Mouse (Mus musculus) stomach, embryonic 14.5 days (tissue): ENCODE measurements around the gene Jak2. TPM values are rescaled to one million over a fixed set of nuclear protein-coding genes. Genes with fewer than 3 reads are reported as not detected.

Experiments used
- ATAC-seq: fragments of 200-750 bp; cut with Nextera tagmentation; 2 replicates; pipeline ENCODE4 v1.8.0; 2017; ENCODE audit warnings: low read depth, moderate TSS enrichment; ENCODE audit not compliant: insufficient number of reproducible peaks, insufficient read depth, low FRiP score
- H3K27ac ChIP-seq: fragments of 300-500 bp; sonication (generic); 2 replicates; pipeline ENCODE4 v1.5.1; 2014; ENCODE audit warnings: mild to moderate bottlenecking, low read length, moderate library complexity, mixed read lengths
- H3K27me3 ChIP-seq: fragments of 300-500 bp; sonication (generic); 2 replicates; pipeline ENCODE4 v1.6.1; 2014; ENCODE audit warnings: low read length, control low read depth, mixed read lengths; ENCODE audit not compliant: control insufficient read depth, insufficient read depth
- H3K36me3 ChIP-seq: fragments of 300-500 bp; sonication (generic); 2 replicates; pipeline ENCODE4 v1.6.1; 2014; ENCODE audit warnings: mild to moderate bottlenecking, control low read depth, low read length, moderate library complexity, mixed read lengths; ENCODE audit not compliant: control insufficient read depth, insufficient read depth
- H3K4me1 ChIP-seq: fragments of 300-500 bp; sonication (generic); 2 replicates; pipeline ENCODE4 v1.6.1; 2014; ENCODE audit warnings: low read length, control low read depth, mixed read lengths; ENCODE audit not compliant: control insufficient read depth, insufficient read depth
- H3K4me2 ChIP-seq: fragments of 300-500 bp; sonication (generic); replicated peaks from 2 replicates; pipeline ENCODE4 v1.6.1; 2014; ENCODE audit warnings: low read depth, low read length, control low read depth
- H3K4me3 ChIP-seq: fragments of 300-500 bp; sonication (generic); 2 replicates; pipeline ENCODE4 v1.5.1; 2014; ENCODE audit warnings: low read depth, low read length, control low read depth
- H3K9ac ChIP-seq: fragments of 300-500 bp; sonication (generic); replicated peaks from 2 replicates; pipeline ENCODE4 v1.6.1; 2014; ENCODE audit warnings: low read depth, mild to moderate bottlenecking, control low read depth, low read length, moderate library complexity, mixed read lengths
- H3K9me3 ChIP-seq: fragments of 300-500 bp; sonication (generic); 2 replicates; pipeline ENCODE4 v1.6.1; 2016; ENCODE audit warnings: low read depth, low read length, control low read depth; ENCODE audit not compliant: control insufficient read depth
- WGBS: fragments of 180-500 bp; shearing (Covaris S2); extraction: QIAGEN DNeasy Blood & Tissue Kit; methylation state at CpG from one replicate; pipeline ENCODE4 v1.1.7; 2014; 5-methylcytosine and 5-hydroxymethylcytosine counted together
- polyA plus RNA-seq: library from polyadenylated mRNA; unstranded; fragments of >200 nt; fragmentation: Nextera tagmentation; extraction: Ambion mirVana; gene quantifications from 2 replicates; pipeline ENCODE4 v1.2.1, GENCODE M21; 2014

The Jak2 gene
- polyA plus RNA-seq, 1 experiment from 2014 or later, result 11.2 TPM

GRCm38 (mm10) chr19:29326396-29326795 is 74.8 kb downstream of the Jak2 start:
- H3K4me3 ChIP-seq, result no peak overlapping the region
- no peak for ATAC-seq

GRCm38 (mm10) chr19:29326822-29327552 is 75.4 kb downstream of the Jak2 start:
- H3K27me3 ChIP-seq, result no peaks in the 10 kb centered on the region
- no peak overlapping the region for H3K4me2 ChIP-seq
- H3K9ac ChIP-seq, result no peak overlapping the region
- no peak for ATAC-seq
- H3K4me3 ChIP-seq, result no peak overlapping the region
- 84% methylated on average over 13 of the region's 13 CpGs for WGBS
- no peak overlapping the region for H3K27ac ChIP-seq
- no peaks in the 10 kb centered on the region for H3K4me1 ChIP-seq
- H3K9me3 ChIP-seq, result no peaks in the 10 kb centered on the region
- no peaks in the 10 kb centered on the region for H3K36me3 ChIP-seq

More at GRCm38 (mm10) chr19:29326396-29326795, 74.8 kb downstream of the Jak2 start:
- no peaks in the 10 kb centered on the region for H3K9me3 ChIP-seq
- no peak overlapping the region for H3K27ac ChIP-seq
- H3K4me2 ChIP-seq, result no peak overlapping the region
- WGBS, result 87% methylated on average over 4 of the region's 4 CpGs
- no peaks in the 10 kb centered on the region for H3K4me1 ChIP-seq
- H3K9ac ChIP-seq, result no peak overlapping the region
- no peaks in the 10 kb centered on the region for H3K27me3 ChIP-seq
- H3K36me3 ChIP-seq, result no peaks in the 10 kb centered on the region

- Histone ChIP-seq H3K27me3 (no peaks in the 10 kb centered on the region), H3K36me3 (no peaks in the 10 kb centered on the region), H3K9ac (no peak within 1 kb of the TSS; the same call in 1 of the 2 replicates), H3K4me3 (peak within 1 kb of the TSS; percentile 29), H3K4me2 (peak within 1 kb of the TSS; percentile 78), H3K9me3 (no peaks in the 10 kb centered on the region), H3K27ac (no peak within 1 kb of the TSS), H3K4me1 (peaks cover 3% of the 10 kb centered on the region; the same call in 1 of the 2 replicates)
- ATAC-seq, result no peak
- 3% methylated on average over 23 of the region's 23 CpGs for WGBS
Measured at GRCm38 (mm10) chr19:29334068-29334745, 82.6 kb downstream of the Jak2 start, which contains the start of gene Rln1. TSS of gene Rln1 (minus strand) at chr19:29334670.

- no peak for ATAC-seq
- Histone ChIP-seq H3K4me1 (peaks cover 3% of the 10 kb centered on the region; the same call in 1 of the 2 replicates), H3K9me3 (no peaks in the 10 kb centered on the region), H3K9ac (no peak overlapping the region), H3K36me3 (no peaks in the 10 kb centered on the region), H3K27me3 (no peaks in the 10 kb centered on the region), H3K27ac (no peak overlapping the region), H3K4me2 (no peak overlapping the region), H3K4me3 (no peak overlapping the region)
- 83% methylated on average over 2 of the region's 2 CpGs for WGBS
Measured at GRCm38 (mm10) chr19:29336624-29337023, 85.0 kb downstream of the Jak2 start.

- ATAC-seq, result no peak
- no peak overlapping the region for H3K4me2 ChIP-seq
Measured at GRCm38 (mm10) chr19:29341029-29341428, 89.4 kb downstream of the Jak2 start.

GRCm38 (mm10) chr19:29342281-29342680 is 90.7 kb downstream of the Jak2 start:
- no peaks in the 10 kb centered on the region for H3K9me3 ChIP-seq
- no peak overlapping the region for H3K4me2 ChIP-seq
- no peaks in the 10 kb centered on the region for H3K36me3 ChIP-seq
- WGBS, result 76% methylated on average over 6 of the region's 6 CpGs
- no peaks in the 10 kb centered on the region for H3K27me3 ChIP-seq
- ATAC-seq, result no peak
- no peak overlapping the region for H3K27ac ChIP-seq
- no peak overlapping the region for H3K9ac ChIP-seq
- H3K4me3 ChIP-seq, result no peak overlapping the region
- no peaks in the 10 kb centered on the region for H3K4me1 ChIP-seq

More at GRCm38 (mm10) chr19:29341029-29341428, 89.4 kb downstream of the Jak2 start:
- Histone ChIP-seq H3K27ac (no peak overlapping the region), H3K4me1 (no peaks in the 10 kb centered on the region), H3K9me3 (no peaks in the 10 kb centered on the region), H3K27me3 (no peaks in the 10 kb centered on the region), H3K9ac (no peak overlapping the region), H3K36me3 (no peaks in the 10 kb centered on the region), H3K4me3 (no peak overlapping the region)
- 84% methylated on average over 4 of the region's 4 CpGs for WGBS

- Histone ChIP-seq H3K9me3 (no peaks in the 10 kb centered on the region), H3K36me3 (no peaks in the 10 kb centered on the region), H3K27ac (no peak overlapping the region), H3K4me3 (no peak overlapping the region), H3K4me1 (no peaks in the 10 kb centered on the region), H3K27me3 (no peaks in the 10 kb centered on the region), H3K9ac (no peak overlapping the region), H3K4me2 (no peak overlapping the region)
- no peak for ATAC-seq
Measured at GRCm38 (mm10) chr19:29344868-29345267, 93.2 kb downstream of the Jak2 start.

- Histone ChIP-seq H3K9ac (no peak overlapping the region), H3K4me1 (no peaks in the 10 kb centered on the region), H3K27ac (no peak overlapping the region), H3K36me3 (no peaks in the 10 kb centered on the region), H3K4me3 (no peak overlapping the region), H3K27me3 (no peaks in the 10 kb centered on the region), H3K4me2 (no peak overlapping the region), H3K9me3 (no peaks in the 10 kb centered on the region)
- 75% methylated on average over 6 of the region's 6 CpGs for WGBS
- ATAC-seq, result no peak
Measured at GRCm38 (mm10) chr19:29345636-29346035, 94.0 kb downstream of the Jak2 start.
